Mouse (Mus musculus): ENCODE data around the gene Ralgapb. TPM values are rescaled to one million over a fixed set of nuclear protein-coding genes. Genes with fewer than 3 reads are reported as not detected.

Ralgapb gene
- total and polyA plus RNA-seq, 3 experiments, result 14.6 to 34.5 (median 33.7) TPM

GRCm38 (mm10) chr2:158457610-158458009 lies 48.0 kb downstream of the Ralgapb start:
- Histone ChIP-seq H3K79me2 (replicated peaks; ENCODE audit: control insufficient read depth, insufficient read depth, low read length) (no peaks in the 10 kb centered on the region), H3K36me3 (ENCODE audit: control insufficient read depth, insufficient read depth, low read length) (peaks cover 6% of the 10 kb centered on the region), H3K4me3 (no peak overlapping the region), H3K27me3 (ENCODE audit: control insufficient read depth, insufficient read depth, low read length) (no peaks in the 10 kb centered on the region), H3K4me1 (ENCODE audit: control insufficient read depth, insufficient read depth, low read length) (no peaks in the 10 kb centered on the region), H3K27ac (no peak overlapping the region), H3K9ac (ENCODE audit: low read depth, low read length) (no peak overlapping the region)
- DNase-seq, result no peak
- intact Hi-C loops (cut with DNase I), result no loop called here
- no peak for TF ChIP-seq EP300 (IDR thresholded peaks at IDR 0.05; ENCODE audit: insufficient read depth, low read depth, low read length)
- no peak for TF ChIP-seq POLR2A (IDR thresholded peaks at IDR 0.05; ENCODE audit: insufficient read depth, low read depth, low read length)
- TF ChIP-seq CTCF (IDR thresholded peaks at IDR 0.05), result no peak
- 76% methylated on average over 1 of the region's 1 CpGs for WGBS

GRCm38 (mm10) chr2:158462450-158462849 lies 52.8 kb downstream of the Ralgapb start:
- no peak for TF ChIP-seq CTCF (IDR thresholded peaks at IDR 0.05)
- TF ChIP-seq EP300 (IDR thresholded peaks at IDR 0.05; ENCODE audit: insufficient read depth, low read depth, low read length), result no peak
- TF ChIP-seq POLR2A (IDR thresholded peaks at IDR 0.05; ENCODE audit: insufficient read depth, low read depth, low read length), result no peak
- Histone ChIP-seq H3K4me3 (no peak overlapping the region), H3K9ac (ENCODE audit: low read depth, low read length) (no peak overlapping the region), H3K4me1 (ENCODE audit: control insufficient read depth, insufficient read depth, low read length) (no peaks in the 10 kb centered on the region), H3K36me3 (ENCODE audit: control insufficient read depth, insufficient read depth, low read length) (peaks cover 9% of the 10 kb centered on the region), H3K27me3 (ENCODE audit: control insufficient read depth, insufficient read depth, low read length) (no peaks in the 10 kb centered on the region), H3K79me2 (replicated peaks; ENCODE audit: control insufficient read depth, insufficient read depth, low read length) (no peaks in the 10 kb centered on the region), H3K27ac (no peak overlapping the region)
- no peak for DNase-seq
- WGBS, result 59% methylated on average over 1 of the region's 1 CpGs
- intact Hi-C loops (cut with DNase I), result no loop called here

DNA sequence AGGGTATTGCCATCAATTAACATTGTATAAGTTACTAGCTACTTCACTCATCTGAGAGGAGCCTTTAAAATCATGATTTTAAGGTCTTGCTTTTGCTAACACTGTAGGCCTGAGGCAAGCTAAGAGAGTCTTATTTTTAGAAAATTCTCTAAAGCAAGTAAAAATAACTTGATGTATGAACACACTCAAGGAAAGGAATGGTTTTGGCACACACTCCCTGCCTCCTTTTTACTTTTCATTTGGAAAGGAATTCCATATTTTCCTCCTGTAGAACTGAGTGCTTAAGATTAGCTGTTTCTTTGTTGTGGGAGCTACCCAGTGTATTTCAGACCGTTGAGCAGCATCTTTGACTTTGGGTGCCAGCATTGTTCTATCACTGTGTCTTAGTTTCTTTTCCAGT lies 64.5 kb downstream of the Ralgapb start:
- H3K36me3 ChIP-seq (ENCODE audit: control insufficient read depth, insufficient read depth, low read length), result peaks cover 7% of the 10 kb centered on the region; the same call in 1 of the 2 replicates
- no peaks in the 10 kb centered on the region for H3K4me1 ChIP-seq (ENCODE audit: control insufficient read depth, insufficient read depth, low read length)
- no peaks in the 10 kb centered on the region for H3K27me3 ChIP-seq (ENCODE audit: control insufficient read depth, insufficient read depth, low read length)
- no peak overlapping the region for H3K9ac ChIP-seq (ENCODE audit: low read depth, low read length)
- H3K4me3 ChIP-seq, result no peak overlapping the region
- WGBS, result 76% methylated on average over 1 of the region's 1 CpGs
- no peak for DNase-seq
- TF ChIP-seq POLR2A (IDR thresholded peaks at IDR 0.05; ENCODE audit: insufficient read depth, low read depth, low read length), result no peak
- no peak for TF ChIP-seq CTCF (IDR thresholded peaks at IDR 0.05)
- no peak for TF ChIP-seq EP300 (IDR thresholded peaks at IDR 0.05; ENCODE audit: insufficient read depth, low read depth, low read length)
- intact Hi-C loops (cut with DNase I), result no loop called here
- H3K27ac ChIP-seq, result no peak overlapping the region
- H3K79me2 ChIP-seq (replicated peaks; ENCODE audit: control insufficient read depth, insufficient read depth, low read length), result no peaks in the 10 kb centered on the region

DNA sequence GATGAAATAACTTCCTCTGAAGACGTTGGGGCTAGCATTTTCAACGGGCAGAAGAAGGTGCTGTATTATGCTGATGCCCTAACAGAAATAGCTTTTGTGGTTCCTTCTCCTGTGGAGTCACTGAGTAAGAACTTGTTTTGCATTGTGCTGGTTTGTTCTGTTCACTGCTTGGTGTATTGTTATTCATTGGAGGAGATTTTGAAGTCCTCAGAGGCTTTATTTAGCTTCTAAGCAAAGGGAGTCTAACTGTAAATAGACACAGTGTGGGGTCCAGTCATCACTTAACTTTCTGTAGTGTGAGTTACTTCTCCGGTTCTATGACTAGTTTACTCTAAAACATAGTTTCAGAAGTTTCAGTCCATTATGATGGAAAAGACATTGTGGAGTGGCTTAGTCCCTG lies 68.0 kb downstream of the Ralgapb start:
- 77% methylated on average over 3 of the region's 3 CpGs for WGBS
- H3K36me3 ChIP-seq (ENCODE audit: control insufficient read depth, insufficient read depth, low read length), result peaks cover 7% of the 10 kb centered on the region; the same call in 1 of the 2 replicates
- no peaks in the 10 kb centered on the region for H3K79me2 ChIP-seq (replicated peaks; ENCODE audit: control insufficient read depth, insufficient read depth, low read length)
- no peak overlapping the region for H3K4me3 ChIP-seq
- no peak overlapping the region for H3K9ac ChIP-seq (ENCODE audit: low read depth, low read length)
- intact Hi-C loops (cut with DNase I), result no loop called here
- no peak overlapping the region for H3K27ac ChIP-seq
- H3K4me1 ChIP-seq (ENCODE audit: control insufficient read depth, insufficient read depth, low read length), result no peaks in the 10 kb centered on the region
- no peaks in the 10 kb centered on the region for H3K27me3 ChIP-seq (ENCODE audit: control insufficient read depth, insufficient read depth, low read length)
- no peak for TF ChIP-seq POLR2A (IDR thresholded peaks at IDR 0.05; ENCODE audit: insufficient read depth, low read depth, low read length)
- TF ChIP-seq CTCF (IDR thresholded peaks at IDR 0.05), result no peak
- no peak for TF ChIP-seq EP300 (IDR thresholded peaks at IDR 0.05; ENCODE audit: insufficient read depth, low read depth, low read length)
- no peak for DNase-seq

GRCm38 (mm10) chr2:158498457-158498856 lies 88.8 kb downstream of the Ralgapb start:
- 88% methylated on average over 5 of the region's 5 CpGs for WGBS

DNA sequence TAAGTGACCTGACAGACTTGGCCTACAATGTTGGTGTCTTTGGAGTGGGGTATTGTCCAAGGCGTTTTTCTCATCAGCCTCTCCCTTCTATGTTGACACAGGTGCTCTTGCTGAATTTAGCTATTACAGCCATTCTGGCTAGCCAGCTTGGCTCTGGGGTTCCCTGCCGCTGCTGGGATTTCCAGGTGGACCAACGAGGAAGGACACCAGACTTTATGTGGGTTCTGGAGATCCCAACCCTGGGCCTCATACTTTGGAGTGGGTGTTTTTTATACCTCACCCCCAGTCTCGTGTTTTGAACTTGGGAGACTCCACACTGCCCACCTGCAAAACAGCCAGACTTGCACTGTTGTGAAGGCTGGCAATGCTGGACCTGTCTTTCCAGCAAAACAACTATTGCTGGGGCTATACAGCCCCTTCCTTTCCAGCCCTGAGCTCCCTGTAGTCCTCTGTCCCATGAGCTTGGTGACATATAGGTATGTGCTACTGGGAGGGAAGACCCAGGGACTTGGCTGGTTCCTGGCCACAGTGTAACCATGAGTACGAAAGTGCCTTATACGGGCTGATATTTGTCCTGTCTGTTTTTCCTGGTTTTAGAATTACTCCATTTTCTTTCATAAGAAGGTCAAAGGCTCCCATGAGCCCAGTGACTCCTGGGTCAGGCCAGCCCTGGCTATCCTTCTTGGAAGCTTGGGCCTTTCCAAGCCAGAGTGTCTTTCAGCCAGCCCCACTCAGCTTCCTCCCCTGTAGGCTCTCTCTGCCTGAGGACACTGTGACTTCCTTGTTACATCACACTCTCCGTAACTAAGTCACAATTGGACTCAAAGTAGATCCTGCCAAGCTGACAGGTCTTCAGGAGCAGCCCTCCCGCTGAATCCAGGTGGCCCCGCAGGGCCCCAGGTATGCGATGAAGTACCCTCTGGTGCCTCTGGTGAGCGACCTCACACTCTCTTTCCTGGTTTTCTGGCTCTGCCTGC lies 92.5 kb downstream of the Ralgapb start, which contains the start of gene Adig:
TSS of gene Adig (plus strand) at position 777 of the 977 bp plus-strand sequence.
- H3K27ac ChIP-seq, result peak within 1 kb of the TSS; percentile 16; the same call in 1 of the 2 replicates
- no peak within 1 kb of the TSS for H3K4me3 ChIP-seq
- H3K27me3 ChIP-seq (ENCODE audit: control insufficient read depth, insufficient read depth, low read length), result no peaks in the 10 kb centered on the region
- intact Hi-C loops (cut with DNase I), result no loop called here
- no peaks in the 10 kb centered on the region for H3K79me2 ChIP-seq (replicated peaks; ENCODE audit: control insufficient read depth, insufficient read depth, low read length)
- no peaks in the 10 kb centered on the region for H3K36me3 ChIP-seq (ENCODE audit: control insufficient read depth, insufficient read depth, low read length)
- no peak for DNase-seq
- 66% methylated on average over 11 of the region's 11 CpGs for WGBS
- no peaks in the 10 kb centered on the region for H3K4me1 ChIP-seq (ENCODE audit: control insufficient read depth, insufficient read depth, low read length)
- no peak for TF ChIP-seq POLR2A (IDR thresholded peaks at IDR 0.05; ENCODE audit: insufficient read depth, low read depth, low read length)
- no peak for TF ChIP-seq EP300 (IDR thresholded peaks at IDR 0.05; ENCODE audit: insufficient read depth, low read depth, low read length)
- no peak for TF ChIP-seq CTCF (IDR thresholded peaks at IDR 0.05)
- no peak within 1 kb of the TSS for H3K9ac ChIP-seq (ENCODE audit: low read depth, low read length)

More at GRCm38 (mm10) chr2:158498457-158498856, 88.8 kb downstream of the Ralgapb start:
- H3K9ac ChIP-seq (ENCODE audit: low read depth, low read length), result no peak overlapping the region
- intact Hi-C loops (cut with DNase I), result no loop called here
- no peaks in the 10 kb centered on the region for H3K79me2 ChIP-seq (replicated peaks; ENCODE audit: control insufficient read depth, insufficient read depth, low read length)
- no peaks in the 10 kb centered on the region for H3K27me3 ChIP-seq (ENCODE audit: control insufficient read depth, insufficient read depth, low read length)
- no peaks in the 10 kb centered on the region for H3K4me1 ChIP-seq (ENCODE audit: control insufficient read depth, insufficient read depth, low read length)
- no peak for TF ChIP-seq EP300 (IDR thresholded peaks at IDR 0.05; ENCODE audit: insufficient read depth, low read depth, low read length)
- no peak for TF ChIP-seq POLR2A (IDR thresholded peaks at IDR 0.05; ENCODE audit: insufficient read depth, low read depth, low read length)
- no peak for TF ChIP-seq CTCF (IDR thresholded peaks at IDR 0.05)
- DNase-seq, result no peak
- H3K4me3 ChIP-seq, result no peak overlapping the region
- no peak overlapping the region for H3K27ac ChIP-seq
- no peaks in the 10 kb centered on the region for H3K36me3 ChIP-seq (ENCODE audit: control insufficient read depth, insufficient read depth, low read length)
